Mouse (Mus musculus) spleen, postnatal 36 days (tissue): ENCODE results near the gene D10Wsu102e.
A peak's percentile ranks its signal among the peaks of the same experiment; 100 is the strongest.
"Not testable (repeated sequence)": the region's sequence is repeated elsewhere in the genome, so short reads cannot be mapped to it uniquely, and the experiment has no call there.

Experiments
- DNase-seq, 2 experiments: peaks; one replicate each; pipeline ENCODE4 v3.0.0; 2022; ENCODE audit warnings: low spot score in 2 of 2, mixed read lengths in 1 of 2

D10Wsu102e gene

DNA sequence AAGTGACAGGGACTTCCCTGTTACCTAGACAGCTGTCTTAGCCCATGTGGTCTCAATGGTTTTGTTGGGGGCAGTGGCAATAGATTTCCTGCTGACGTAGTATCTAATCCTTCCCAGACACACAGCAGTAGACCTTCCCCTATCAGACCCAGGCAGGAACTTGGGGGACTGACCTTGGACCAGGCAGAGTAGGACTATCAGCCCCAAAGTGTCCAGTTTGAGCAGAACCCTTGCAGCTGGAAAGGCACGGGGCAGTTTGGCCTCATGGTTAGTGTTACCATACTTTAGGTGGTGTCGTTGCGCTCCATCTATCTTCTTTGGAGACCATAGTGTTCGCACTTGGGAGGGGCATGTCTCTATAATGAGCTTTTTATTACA is 13.7 kb upstream of the D10Wsu102e start:
- no peak for DNase-seq

DNA sequence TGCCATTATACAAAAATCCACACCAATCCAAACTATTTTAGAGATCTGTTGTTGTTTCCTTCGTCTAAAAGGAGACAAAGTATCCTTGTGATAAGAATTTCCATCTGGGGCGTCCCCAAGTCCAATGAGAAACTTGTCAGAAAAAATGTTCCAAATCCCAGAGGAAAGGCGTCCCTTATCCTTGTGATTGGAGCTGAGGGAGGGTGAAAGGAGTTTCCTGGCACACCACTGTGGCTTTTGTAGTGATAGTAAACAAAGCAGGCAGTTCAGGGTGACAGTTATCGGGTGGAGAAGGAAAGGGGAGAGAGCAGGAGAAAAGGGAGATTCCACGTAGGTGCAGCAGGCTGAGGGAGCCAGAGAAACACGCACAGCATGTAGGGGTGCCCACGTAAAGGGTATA is 12.5 kb upstream of the D10Wsu102e start:
- DNase-seq: no peak

GRCm38 (mm10) chr10:83350689-83351088 is 9.3 kb upstream of the D10Wsu102e start:
- DNase-seq: no peak

DNA sequence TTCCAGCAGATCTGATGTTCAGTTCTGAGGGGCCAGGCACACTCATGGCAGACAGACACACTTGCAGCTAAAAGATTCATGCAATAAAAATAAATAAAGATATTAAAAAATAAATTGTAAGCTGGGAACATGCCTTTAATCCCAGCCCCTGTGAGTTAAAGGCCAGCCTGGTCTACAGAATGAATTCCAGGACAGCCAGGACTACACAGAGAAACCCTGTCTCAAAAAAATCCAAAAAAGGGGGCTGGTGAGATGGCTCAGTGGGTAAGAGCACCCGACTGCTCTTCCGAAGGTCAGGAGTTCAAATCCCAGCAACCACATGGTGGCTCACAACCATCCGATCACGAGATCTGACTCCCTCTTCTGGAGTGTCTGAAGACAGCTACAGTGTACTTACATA is 8.2 kb upstream of the D10Wsu102e start:
- not testable (repeated sequence) for DNase-seq

- no peak for DNase-seq
Observed at GRCm38 (mm10) chr10:83353680-83354332, 6.2 kb upstream of the D10Wsu102e start.

DNA sequence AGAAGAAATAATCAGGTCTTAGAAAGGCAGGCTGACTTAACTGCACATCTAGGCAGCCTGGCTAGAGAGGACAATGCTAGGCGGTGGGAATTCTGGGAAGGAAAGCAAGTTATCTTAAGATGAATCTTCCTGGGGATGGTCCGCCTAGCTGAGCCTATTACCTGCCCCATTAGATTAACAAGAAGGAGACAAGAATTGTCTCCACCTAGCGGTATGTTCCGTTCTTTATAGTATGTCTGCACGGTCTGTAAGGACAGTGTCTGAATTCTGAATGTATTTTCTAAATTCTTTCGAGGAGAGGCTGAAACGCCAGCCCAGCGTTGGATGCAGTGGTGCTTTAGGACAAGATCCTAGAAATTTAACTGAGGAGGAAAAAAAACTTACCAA is 5.7 kb upstream of the D10Wsu102e start:
- DNase-seq: peak in 1 of 2 experiments; percentile 17

- DNase-seq: no peak
Observed at GRCm38 (mm10) chr10:83356416-83356815, 3.6 kb upstream of the D10Wsu102e start.

- DNase-seq: no peak
Observed at GRCm38 (mm10) chr10:83359451-83359850, 570 bp upstream of the D10Wsu102e start.

- no peak for DNase-seq
Observed at GRCm38 (mm10) chr10:83360356-83360755, 335 bp downstream of the D10Wsu102e start.

DNA sequence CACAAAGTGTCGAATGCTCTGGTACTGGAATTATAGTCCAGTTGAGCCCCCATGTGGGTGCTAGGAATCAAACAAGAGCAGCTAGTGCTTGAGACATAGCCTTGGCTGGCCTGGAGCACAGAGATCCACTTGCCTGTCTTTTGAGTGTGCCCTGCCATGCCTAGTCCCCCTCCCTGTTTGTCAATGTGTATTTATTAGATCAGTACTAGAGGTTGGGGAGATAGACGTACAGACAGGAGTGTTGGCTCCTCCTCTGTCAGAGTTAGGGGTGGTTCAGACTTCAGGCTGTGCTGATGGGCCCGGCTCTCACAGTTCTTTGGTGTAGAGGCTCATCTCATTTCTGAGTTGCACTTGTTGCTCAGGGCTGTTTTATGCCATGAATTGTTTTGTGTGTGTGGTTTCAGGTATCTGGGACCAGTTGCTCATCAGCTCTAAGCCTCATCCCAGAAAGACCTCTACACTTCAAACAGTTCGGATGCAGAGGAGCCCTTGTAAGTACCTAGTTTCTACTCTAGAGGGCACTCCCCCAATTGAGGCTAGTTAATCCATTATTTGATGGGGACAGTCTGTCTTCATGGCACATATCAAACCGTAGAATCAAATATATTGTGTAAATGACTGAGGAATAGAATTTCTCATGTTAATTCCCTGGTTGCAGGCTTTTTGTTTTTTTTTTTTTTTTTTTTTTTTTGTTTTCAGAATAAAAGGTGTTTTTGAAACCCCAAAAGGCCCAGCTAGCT is 1.8 kb downstream of the D10Wsu102e start:
- DNase-seq: peak in 1 of 2 experiments; percentile 31

DNA sequence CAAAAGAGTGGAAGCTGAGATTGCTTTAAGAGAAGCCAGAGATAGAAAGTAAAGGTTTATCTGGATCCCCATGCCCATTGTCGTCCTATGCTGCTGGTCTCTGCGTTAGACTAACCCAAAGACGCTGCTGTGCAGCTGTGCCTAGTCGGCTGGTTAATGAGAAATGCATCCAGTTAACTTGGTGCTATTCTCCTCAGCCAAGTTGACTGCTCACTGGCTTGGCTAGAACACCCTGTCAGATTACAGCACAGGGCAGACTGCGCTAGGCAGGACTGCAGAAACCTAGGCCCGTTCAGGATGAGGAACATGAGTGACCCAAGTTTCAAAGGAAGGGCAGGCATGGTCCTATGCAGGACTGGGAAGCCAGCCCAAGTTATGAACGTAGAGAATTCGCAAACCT is 3.4 kb downstream of the D10Wsu102e start:
- no peak for DNase-seq

DNA sequence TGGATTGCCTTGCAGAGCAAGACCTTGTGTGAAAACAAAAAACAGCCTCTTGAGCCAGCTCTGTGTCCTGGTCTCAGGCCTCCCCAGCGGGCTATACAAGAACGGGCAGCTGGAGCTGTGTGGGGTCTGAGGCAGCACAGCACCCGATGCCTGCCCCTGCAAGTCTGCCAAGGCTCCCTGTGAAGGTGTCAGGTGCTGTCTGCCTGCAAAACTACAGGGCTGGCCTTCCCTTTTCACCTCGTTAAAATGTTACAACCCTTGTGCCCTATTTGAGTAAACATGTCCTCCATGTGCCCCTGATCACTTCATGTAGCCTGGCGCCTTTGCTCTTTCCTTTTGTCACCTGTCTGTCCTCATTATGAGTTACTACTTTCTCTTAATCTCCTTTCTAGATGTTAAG is 8.9 kb downstream of the D10Wsu102e start:
- DNase-seq: no peak

DNA sequence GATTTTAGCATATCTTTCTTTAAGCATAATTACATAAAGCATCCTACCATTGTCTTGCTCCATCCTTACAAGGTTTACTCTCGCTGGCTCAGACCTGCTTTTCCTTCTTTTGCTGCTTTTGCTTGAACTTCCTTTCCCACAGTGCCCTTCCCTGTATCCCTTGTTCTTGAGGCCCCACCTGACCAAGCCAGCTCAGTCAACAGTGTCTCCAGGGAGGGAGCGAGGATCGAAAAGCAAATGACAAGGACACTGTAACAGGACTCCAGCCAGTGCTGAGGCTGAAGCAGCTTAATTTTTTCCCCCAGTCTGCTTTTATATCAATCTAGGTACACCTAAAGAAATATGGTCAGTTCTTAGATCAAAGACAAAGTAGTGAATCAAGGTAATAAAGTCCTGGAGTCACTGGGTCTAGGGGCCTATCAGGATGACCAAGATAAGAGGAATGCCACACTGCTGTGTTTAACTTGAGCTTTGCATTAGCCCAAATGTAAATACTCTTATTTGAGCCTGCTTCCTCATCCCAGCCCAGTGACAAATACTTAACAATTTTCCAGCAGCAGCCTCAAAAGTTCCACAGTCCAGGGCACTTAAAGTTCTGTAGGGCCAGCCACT is 14.1 kb downstream of the D10Wsu102e start:
- no peak for DNase-seq

DNA sequence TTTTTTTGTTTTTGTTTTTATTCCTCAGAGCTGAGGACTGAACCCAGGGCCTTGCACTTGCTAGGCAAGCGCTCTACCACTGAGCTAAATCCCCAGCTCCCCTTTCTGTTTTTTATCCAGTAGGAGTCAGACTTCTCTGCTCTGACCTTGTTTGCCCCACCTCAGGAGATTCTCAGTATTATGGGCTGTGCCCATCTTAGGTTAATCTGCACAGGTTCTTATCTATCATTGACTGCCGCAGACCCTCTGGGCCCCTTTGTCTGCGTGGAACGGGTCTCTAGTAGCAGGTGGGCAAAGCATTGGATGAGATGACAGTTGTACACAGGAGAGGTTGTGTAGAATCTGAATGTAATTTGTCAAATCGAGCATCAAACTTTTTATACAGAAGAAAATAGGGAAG is 15.4 kb downstream of the D10Wsu102e start:
- DNase-seq: not testable (repeated sequence)

DNA sequence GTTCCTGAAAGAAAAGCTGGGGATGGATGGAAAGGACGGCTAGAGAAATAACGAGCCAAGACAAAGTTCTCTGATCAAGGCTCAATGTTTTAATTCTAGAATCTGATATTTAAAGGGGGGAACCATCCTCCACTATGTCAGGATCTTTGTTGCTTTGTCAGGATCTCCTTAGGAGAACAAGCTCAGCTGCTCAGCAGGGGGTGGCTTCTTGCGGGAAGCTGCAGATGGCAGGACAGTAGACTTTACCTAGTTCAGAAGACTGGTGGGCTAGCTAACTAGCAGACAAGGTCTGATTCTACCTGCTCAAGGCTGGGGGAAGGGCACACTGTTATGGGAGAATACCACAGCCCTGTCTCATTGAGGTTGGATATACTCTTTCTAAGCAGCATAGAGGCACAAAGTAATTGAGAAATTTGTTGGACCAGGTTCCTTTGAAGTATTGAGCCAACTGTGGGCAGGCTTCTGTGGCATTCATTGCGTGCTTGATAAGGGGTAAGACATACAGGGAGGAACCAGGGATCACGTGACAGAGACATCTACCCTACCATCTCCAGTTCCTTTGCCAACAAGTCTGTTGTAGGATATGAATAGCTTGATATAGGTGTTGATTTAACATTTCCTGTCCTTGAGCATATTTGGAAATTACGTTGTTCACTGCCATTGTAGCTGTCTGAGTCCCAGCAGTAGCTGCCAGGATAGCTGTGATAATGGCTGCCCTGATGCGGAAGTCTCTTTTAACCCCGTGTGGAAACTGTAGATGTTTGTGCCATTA is 17.1 kb downstream of the D10Wsu102e start:
- DNase-seq: no peak

DNA sequence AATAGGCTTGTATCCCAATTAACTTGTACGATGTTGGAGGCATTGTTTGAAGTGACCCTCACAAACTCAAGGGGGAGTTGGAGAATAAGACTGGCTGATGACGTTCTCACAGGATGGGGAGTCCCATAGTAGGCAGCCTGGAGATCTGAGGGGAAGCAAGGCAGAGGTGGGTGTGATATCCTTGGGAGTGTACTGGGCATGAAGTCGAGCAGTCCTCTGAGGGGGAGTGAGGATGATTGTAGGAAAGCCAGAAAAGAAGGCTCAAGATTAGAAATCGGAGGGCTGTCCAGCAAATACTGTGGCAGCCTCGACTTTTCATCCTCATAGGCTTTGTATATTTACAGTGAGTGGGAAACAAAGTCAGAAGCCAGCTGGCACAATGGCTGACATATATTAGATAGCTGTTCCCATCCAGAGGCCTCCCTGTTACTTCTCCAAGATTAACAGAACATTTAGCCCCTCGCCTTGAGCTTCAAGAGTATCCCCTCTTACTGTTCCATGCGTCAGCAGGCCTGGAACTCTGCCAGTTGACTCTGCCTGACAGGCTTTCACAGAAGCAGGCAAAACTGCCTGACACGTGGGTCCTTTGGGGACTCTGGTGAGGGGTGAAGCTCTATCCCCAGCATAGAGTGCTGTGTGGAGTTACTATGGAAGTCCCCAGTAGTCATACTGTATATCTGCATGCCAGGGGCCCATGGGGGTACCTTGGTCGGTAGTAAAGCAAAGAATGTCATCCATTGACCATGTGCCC is 18.2 kb downstream of the D10Wsu102e start:
- no peak for DNase-seq

GRCm38 (mm10) chr10:83380501-83380900 is 20.5 kb downstream of the D10Wsu102e start:
- DNase-seq: no peak

- no peak for DNase-seq
Observed at GRCm38 (mm10) chr10:83382528-83382927, 22.5 kb downstream of the D10Wsu102e start.

DNA sequence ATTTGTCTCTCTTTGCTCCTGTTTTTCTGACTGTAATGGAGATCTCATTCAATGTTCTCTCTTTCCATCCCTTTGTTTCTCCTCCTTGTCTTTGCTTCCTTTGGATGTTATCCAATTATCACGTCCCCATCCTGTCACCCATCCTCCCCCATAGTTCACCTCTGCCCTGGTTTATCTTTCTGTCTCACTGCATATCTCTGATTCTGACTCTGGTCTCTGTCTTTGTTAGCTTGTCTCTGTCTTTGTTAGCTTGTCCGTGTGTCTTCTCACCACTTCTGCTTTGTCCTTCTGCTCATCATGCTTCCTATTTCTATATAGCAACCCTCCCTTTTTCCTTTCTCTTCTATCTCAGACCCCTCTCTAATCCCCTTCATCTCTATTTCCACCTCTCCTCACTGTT is 23.0 kb downstream of the D10Wsu102e start:
- DNase-seq: no peak

DNA sequence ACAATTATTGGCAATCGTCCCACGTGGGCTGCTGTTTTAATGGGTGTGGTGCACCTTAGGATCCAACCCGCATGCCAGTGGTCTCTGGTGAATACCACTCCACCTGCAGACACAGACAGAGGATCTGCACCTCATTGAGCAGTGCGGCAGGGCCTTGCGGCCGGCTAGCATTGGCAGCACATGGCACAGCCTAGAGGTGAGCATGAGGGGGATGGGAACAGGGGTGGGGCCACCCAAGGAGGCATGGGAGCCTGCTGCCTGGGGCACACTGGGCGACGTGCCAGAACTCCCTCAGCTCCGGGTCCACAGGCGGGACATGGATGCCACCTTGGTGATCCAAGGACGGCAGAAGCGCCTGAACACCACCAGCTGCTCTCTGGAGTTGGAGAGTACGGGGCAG is 23.8 kb downstream of the D10Wsu102e start:
- no peak for DNase-seq

GRCm38 (mm10) chr10:83384456-83385215 is 24.6 kb downstream of the D10Wsu102e start:
- DNase-seq: no peak
